Mouse (Mus musculus) myocyte (in vitro differentiated cells): ENCODE measurements around the gene Ube2z.

Experiments used
- CEBPB ChIP-seq: IDR thresholded peaks from 2 replicates; pipeline ENCODE4 v1.6.1; 2011; ENCODE audit warnings: mild to moderate bottlenecking, moderate library complexity; ENCODE audit not compliant: poor library complexity, insufficient read depth, severe bottlenecking
- E2F4 ChIP-seq: IDR thresholded peaks from one replicate; pipeline ENCODE4 v1.6.1; 2011; ENCODE audit warnings: mild to moderate bottlenecking, control low read depth, moderate library complexity; ENCODE audit not compliant: insufficient read depth
- MAX ChIP-seq: IDR thresholded peaks from one replicate; pipeline ENCODE4 v1.6.1; 2011; ENCODE audit warnings: low read depth, mild to moderate bottlenecking, control low read depth
- MYOD1 ChIP-seq, 3 experiments: IDR thresholded peaks; one replicate each; pipeline ENCODE4 v1.6.1; 2011; ENCODE audit warnings: control low read depth in 2 of 3, low read depth in 2 of 3, mild to moderate bottlenecking in 2 of 3, moderate library complexity in 1 of 3; ENCODE audit not compliant: insufficient read length in 2 of 3, control insufficient read depth in 1 of 3
- POLR2A ChIP-seq: IDR thresholded peaks from one replicate; pipeline ENCODE4 v1.6.1; 2011; ENCODE audit warnings: low read depth, mild to moderate bottlenecking, control low read depth, moderate library complexity; ENCODE audit not compliant: insufficient read length
- POLR2AphosphoS2 ChIP-seq: IDR thresholded peaks from one replicate; pipeline ENCODE4 v1.6.1; 2011; ENCODE audit warnings: low read depth, control low read depth; ENCODE audit not compliant: insufficient read length
- SRF ChIP-seq: IDR thresholded peaks from one replicate; pipeline ENCODE4 v1.6.1; 2011; ENCODE audit warnings: low read depth; ENCODE audit not compliant: control insufficient read depth, insufficient read length
- TCF12 ChIP-seq: IDR thresholded peaks from one replicate; pipeline ENCODE4 v1.6.1; 2011; ENCODE audit warnings: mild to moderate bottlenecking, control low read depth; ENCODE audit not compliant: poor library complexity, insufficient read depth, severe bottlenecking
- USF1 ChIP-seq: IDR thresholded peaks from one replicate; pipeline ENCODE4 v1.6.1; 2011; ENCODE audit warnings: low read depth, mild to moderate bottlenecking, control low read depth, moderate library complexity

- TF ChIP-seq POLR2A = no peak
- TF ChIP-seq SRF = no peak
- TF ChIP-seq TCF12 = no peak
- no peak for TF ChIP-seq MYOD1 (IDR thresholded peaks at IDR 0.05; ENCODE audit: control insufficient read depth in 1 of 3, insufficient read length in 2 of 3, low read depth in 2 of 3)
- no peak for TF ChIP-seq USF1
- TF ChIP-seq POLR2AphosphoS2 = no peak
- no peak for TF ChIP-seq CEBPB
- no peak for TF ChIP-seq E2F4
- no peak for TF ChIP-seq MAX
These were observed 22.8 kb upstream of the Ube2z start for GRCm38 (mm10) chr11:96087981-96088380.
